Mouse (Mus musculus) hindbrain, embryonic 14.5 days (tissue): ENCODE data around the gene Atxn1. TPM values are rescaled to one million over a fixed set of nuclear protein-coding genes. Genes with fewer than 3 reads are reported as not detected.

ENCODE experiments used
- ATAC-seq: fragments of 200-750 bp; cut with Nextera tagmentation; 2 replicates; pipeline ENCODE4 v1.8.0; 2017; ENCODE audit warnings: moderate number of reproducible peaks, mild to moderate bottlenecking, moderate TSS enrichment, moderate library complexity; ENCODE audit not compliant: low FRiP score
- DNase-seq: peaks from one replicate; pipeline ENCODE4 v3.0.0-alpha.2; 2015; ENCODE audit warnings: low spot score
- H3K27ac ChIP-seq: fragments of 300-500 bp; sonication (generic); 2 replicates; pipeline ENCODE4 v1.5.1; 2014; ENCODE audit warnings: mild to moderate bottlenecking, moderate library complexity
- H3K27me3 ChIP-seq: fragments of 300-500 bp; sonication (generic); 2 replicates; pipeline ENCODE4 v1.6.1; 2014; ENCODE audit warnings: mild to moderate bottlenecking, low read length, mixed read lengths; ENCODE audit not compliant: control insufficient read depth, insufficient read depth
- H3K36me3 ChIP-seq: fragments of 300-500 bp; sonication (generic); replicated peaks from 2 replicates; pipeline ENCODE4 v1.6.1; 2014; ENCODE audit not compliant: control insufficient read depth, insufficient read depth
- H3K4me1 ChIP-seq: fragments of 300-500 bp; sonication (generic); replicated peaks from 2 replicates; pipeline ENCODE4 v1.6.1; 2014; ENCODE audit warnings: antibody characterized with exemption, low read length, mixed read lengths; ENCODE audit not compliant: control insufficient read depth, insufficient read depth
- H3K4me2 ChIP-seq: fragments of 300-500 bp; sonication (generic); replicated peaks from 2 replicates; pipeline ENCODE4 v1.6.1; 2014; ENCODE audit warnings: mild to moderate bottlenecking, moderate library complexity
- H3K4me3 ChIP-seq: fragments of 300-500 bp; sonication (generic); replicated peaks from 2 replicates; pipeline ENCODE4 v1.5.1; 2014; ENCODE audit warnings: mild to moderate bottlenecking, low read length
- H3K9ac ChIP-seq: fragments of 300-500 bp; sonication (generic); 2 replicates; pipeline ENCODE4 v1.6.1; 2014
- H3K9me3 ChIP-seq: fragments of 300-500 bp; sonication (generic); 2 replicates; pipeline ENCODE4 v1.6.1; 2016; ENCODE audit warnings: low read length; ENCODE audit not compliant: control insufficient read depth
- WGBS: fragments of 180-500 bp; shearing (Covaris S2); extraction: QIAGEN DNeasy Blood & Tissue Kit; methylation state at CpG from one replicate; pipeline ENCODE4 v1.1.7; 2014; 5-methylcytosine and 5-hydroxymethylcytosine counted together
- polyA plus RNA-seq: library from polyadenylated mRNA; unstranded; fragments of >200 nt; fragmentation: Nextera tagmentation; extraction: Ambion mirVana; gene quantifications from 2 replicates; pipeline ENCODE4 v1.2.1, GENCODE M21; 2014

Atxn1 gene
- polyA plus RNA-seq, 1 experiment from 2014 or later: 8.1 TPM

GRCm38 (mm10) chr13:45499906-45500305 is 464.9 kb downstream of the Atxn1 start:
- H3K9me3 ChIP-seq: peaks cover 5% of the 10 kb centered on the region; the same call in 1 of the 2 replicates
- H3K9ac ChIP-seq: no peak overlapping the region
- H3K4me1 ChIP-seq: no peaks in the 10 kb centered on the region
- WGBS: 88% methylated on average over 3 of the region's 3 CpGs
- H3K27ac ChIP-seq: no peak overlapping the region
- DNase-seq (no peak), ATAC-seq (no peak)
- H3K36me3 ChIP-seq: no peaks in the 10 kb centered on the region
- H3K4me2 ChIP-seq: no peak overlapping the region
- H3K4me3 ChIP-seq: no peak overlapping the region
- no peaks in the 10 kb centered on the region for H3K27me3 ChIP-seq
